Mouse (Mus musculus) neural tube, embryonic 12.5 days (tissue): Measurements from ENCODE around the gene Lpcat3. TPM values are rescaled to one million over a fixed set of nuclear protein-coding genes. Genes with fewer than 3 reads are reported as not detected.

ENCODE experiments used
- ATAC-seq: fragments of 200-750 bp; cut with Nextera tagmentation; 2 replicates; pipeline ENCODE4 v1.8.0; 2017; ENCODE audit warnings: low read depth, mild to moderate bottlenecking, moderate TSS enrichment, moderate library complexity; ENCODE audit not compliant: low FRiP score
- H3K27ac ChIP-seq: fragments of 300-500 bp; sonication (generic); 2 replicates; pipeline ENCODE4 v1.5.1; 2016
- H3K27me3 ChIP-seq: fragments of 300-500 bp; sonication (generic); replicated peaks from 2 replicates; pipeline ENCODE4 v1.6.1; 2016; ENCODE audit warnings: mild to moderate bottlenecking
- H3K36me3 ChIP-seq: fragments of 300-500 bp; sonication (generic); 2 replicates; pipeline ENCODE4 v1.6.1; 2016; ENCODE audit warnings: mild to moderate bottlenecking
- H3K4me1 ChIP-seq: fragments of 300-500 bp; sonication (generic); 2 replicates; pipeline ENCODE4 v1.6.1; 2016
- H3K4me2 ChIP-seq: fragments of 300-500 bp; sonication (generic); replicated peaks from 2 replicates; pipeline ENCODE4 v1.6.1; 2016; ENCODE audit warnings: mild to moderate bottlenecking
- H3K4me3 ChIP-seq: fragments of 300-500 bp; sonication (generic); 2 replicates; pipeline ENCODE4 v1.5.1; 2016
- H3K9ac ChIP-seq: fragments of 300-500 bp; sonication (generic); 2 replicates; pipeline ENCODE4 v1.6.1; 2016; ENCODE audit warnings: mild to moderate bottlenecking
- H3K9me3 ChIP-seq: fragments of 300-500 bp; sonication (generic); 2 replicates; pipeline ENCODE4 v1.6.1; 2016; ENCODE audit warnings: mild to moderate bottlenecking
- WGBS: fragments of 180-500 bp; shearing (Covaris S2); methylation state at CpG from one replicate; pipeline ENCODE4 v1.1.7; 2016; 5-methylcytosine and 5-hydroxymethylcytosine counted together
- polyA plus RNA-seq: library from polyadenylated mRNA; unstranded; fragments of >200 nt; fragmentation: Nextera tagmentation; extraction: Ambion mirVana; gene quantifications from 2 replicates; pipeline ENCODE4 v1.2.1, GENCODE M21; 2016

Lpcat3 gene
- polyA plus RNA-seq, 1 experiment from 2014 or later, result 44.0 TPM

- Histone ChIP-seq H3K27ac (no peak overlapping the region), H3K27me3 (no peaks in the 10 kb centered on the region), H3K4me1 (peaks cover 18% of the 10 kb centered on the region), H3K4me3 (no peak overlapping the region), H3K9me3 (no peaks in the 10 kb centered on the region), H3K4me2 (no peak overlapping the region), H3K36me3 (peaks cover 44% of the 10 kb centered on the region), H3K9ac (no peak overlapping the region)
- WGBS, result 71% methylated on average over 20 of the region's 20 CpGs
- no peak for ATAC-seq
These were observed 54.1 kb downstream of the Lpcat3 start for GRCm38 (mm10) chr6:124716864-124717490.

GRCm38 (mm10) chr6:124717968-124718367 is 55.1 kb downstream of the Lpcat3 start:
- H3K9me3 ChIP-seq, result no peaks in the 10 kb centered on the region
- peaks cover 14% of the 10 kb centered on the region for H3K4me1 ChIP-seq
- ATAC-seq, result no peak
- peaks cover 44% of the 10 kb centered on the region for H3K36me3 ChIP-seq
- no peak overlapping the region for H3K27ac ChIP-seq
- WGBS, result 89% methylated on average over 13 of the region's 13 CpGs
- H3K9ac ChIP-seq, result no peak overlapping the region
- H3K27me3 ChIP-seq, result no peaks in the 10 kb centered on the region
- no peak overlapping the region for H3K4me2 ChIP-seq
- H3K4me3 ChIP-seq, result no peak overlapping the region

- no peak overlapping the region for H3K4me3 ChIP-seq
- peaks cover 6% of the 10 kb centered on the region for H3K4me1 ChIP-seq
- H3K9me3 ChIP-seq, result no peaks in the 10 kb centered on the region
- H3K36me3 ChIP-seq, result peaks cover 43% of the 10 kb centered on the region
- H3K9ac ChIP-seq, result no peak overlapping the region
- no peaks in the 10 kb centered on the region for H3K27me3 ChIP-seq
- no peak for ATAC-seq
- WGBS, result 59% methylated on average over 16 of the region's 16 CpGs
- H3K4me2 ChIP-seq, result no peak overlapping the region
- H3K27ac ChIP-seq, result no peak overlapping the region
These were observed 55.9 kb downstream of the Lpcat3 start for GRCm38 (mm10) chr6:124718703-124719102.

GRCm38 (mm10) chr6:124719354-124719978 is 56.6 kb downstream of the Lpcat3 start:
- no peak overlapping the region for H3K27ac ChIP-seq
- H3K9me3 ChIP-seq, result no peaks in the 10 kb centered on the region
- no peak overlapping the region for H3K4me3 ChIP-seq
- H3K9ac ChIP-seq, result no peak overlapping the region
- H3K27me3 ChIP-seq, result no peaks in the 10 kb centered on the region
- 75% methylated on average over 7 of the region's 7 CpGs for WGBS
- no peak overlapping the region for H3K4me2 ChIP-seq
- H3K36me3 ChIP-seq, result peaks cover 35% of the 10 kb centered on the region
- H3K4me1 ChIP-seq, result no peaks in the 10 kb centered on the region
- no peak for ATAC-seq

- no peak overlapping the region for H3K4me3 ChIP-seq
- 64% methylated on average over 11 of the region's 11 CpGs for WGBS
- peaks cover 21% of the 10 kb centered on the region for H3K36me3 ChIP-seq
- no peak overlapping the region for H3K9ac ChIP-seq
- H3K4me2 ChIP-seq, result no peak overlapping the region
- no peaks in the 10 kb centered on the region for H3K27me3 ChIP-seq
- no peaks in the 10 kb centered on the region for H3K9me3 ChIP-seq
- ATAC-seq, result no peak
- no peak overlapping the region for H3K27ac ChIP-seq
- no peaks in the 10 kb centered on the region for H3K4me1 ChIP-seq
These were observed 58.1 kb downstream of the Lpcat3 start for GRCm38 (mm10) chr6:124720904-124721303.

GRCm38 (mm10) chr6:124722876-124723473 is 60.1 kb downstream of the Lpcat3 start:
- no peaks in the 10 kb centered on the region for H3K9me3 ChIP-seq
- H3K27me3 ChIP-seq, result no peaks in the 10 kb centered on the region
- H3K36me3 ChIP-seq, result peaks cover under 1% of the 10 kb centered on the region
- no peak overlapping the region for H3K4me2 ChIP-seq
- no peak overlapping the region for H3K4me3 ChIP-seq
- H3K27ac ChIP-seq, result no peak overlapping the region
- no peaks in the 10 kb centered on the region for H3K4me1 ChIP-seq
- ATAC-seq, result no peak
- no peak overlapping the region for H3K9ac ChIP-seq
- 83% methylated on average over 6 of the region's 6 CpGs for WGBS

GRCm38 (mm10) chr6:124723541-124723940 is 60.7 kb downstream of the Lpcat3 start:
- H3K4me2 ChIP-seq, result no peak overlapping the region
- H3K4me3 ChIP-seq, result no peak overlapping the region
- WGBS, result 79% methylated on average over 8 of the region's 8 CpGs
- ATAC-seq, result no peak
- no peak overlapping the region for H3K9ac ChIP-seq
- no peaks in the 10 kb centered on the region for H3K36me3 ChIP-seq
- no peaks in the 10 kb centered on the region for H3K4me1 ChIP-seq
- H3K9me3 ChIP-seq, result no peaks in the 10 kb centered on the region
- no peaks in the 10 kb centered on the region for H3K27me3 ChIP-seq
- H3K27ac ChIP-seq, result no peak overlapping the region

GRCm38 (mm10) chr6:124724472-124724871 is 61.6 kb downstream of the Lpcat3 start:
- 86% methylated on average over 10 of the region's 10 CpGs for WGBS
- H3K4me3 ChIP-seq, result no peak overlapping the region
- no peak overlapping the region for H3K9ac ChIP-seq
- no peak overlapping the region for H3K27ac ChIP-seq
- no peak for ATAC-seq
- H3K9me3 ChIP-seq, result no peaks in the 10 kb centered on the region
- H3K4me1 ChIP-seq, result no peaks in the 10 kb centered on the region
- H3K4me2 ChIP-seq, result no peak overlapping the region
- no peaks in the 10 kb centered on the region for H3K27me3 ChIP-seq
- no peaks in the 10 kb centered on the region for H3K36me3 ChIP-seq

- Histone ChIP-seq H3K4me1 (0 out of 2 replicates have a peak, but pooled peaks cover 5% of the 10 kb centered on the region), H3K27me3 (no peaks in the 10 kb centered on the region), H3K4me3 (no peak overlapping the region), H3K9me3 (no peaks in the 10 kb centered on the region), H3K9ac (no peak overlapping the region), H3K27ac (no peak overlapping the region), H3K4me2 (no peak overlapping the region), H3K36me3 (no peaks in the 10 kb centered on the region)
- WGBS, result 93% methylated on average over 10 of the region's 10 CpGs
- no peak for ATAC-seq
These were observed 65.8 kb downstream of the Lpcat3 start for GRCm38 (mm10) chr6:124728621-124729020.

- Histone ChIP-seq H3K4me1 (0 out of 2 replicates have a peak, but pooled peaks cover 5% of the 10 kb centered on the region), H3K4me3 (no peak overlapping the region), H3K9ac (no peak overlapping the region), H3K27ac (no peak overlapping the region), H3K9me3 (no peaks in the 10 kb centered on the region), H3K27me3 (no peaks in the 10 kb centered on the region), H3K36me3 (no peaks in the 10 kb centered on the region), H3K4me2 (no peak overlapping the region)
- ATAC-seq, result no peak
- WGBS, result 81% methylated on average over 8 of the region's 8 CpGs
These were observed 67.3 kb downstream of the Lpcat3 start for GRCm38 (mm10) chr6:124729850-124730705.

GRCm38 (mm10) chr6:124731038-124731437 is 68.2 kb downstream of the Lpcat3 start:
- ATAC-seq, result no peak
- Histone ChIP-seq H3K9ac (no peak overlapping the region), H3K27me3 (no peaks in the 10 kb centered on the region), H3K4me2 (no peak overlapping the region), H3K4me3 (no peak overlapping the region), H3K9me3 (no peaks in the 10 kb centered on the region), H3K4me1 (0 out of 2 replicates have a peak, but pooled peaks cover 5% of the 10 kb centered on the region), H3K36me3 (no peaks in the 10 kb centered on the region), H3K27ac (no peak overlapping the region)
- WGBS, result 88% methylated on average over 7 of the region's 7 CpGs
